ENCODE assay signal across 27 mouse cellular contexts in genomic region chr7:137712862-137713261, GRCm38 (mm10).
DNase-seq lines count a peak whose midpoint lies in the region; ATAC-seq and TF ChIP-seq lines count a peak whose summit lies in the region.
"Had no signal": no experiment of that assay in that cellular context is flagged by ENCODE, and none has a peak within 500 bp of the region (broad histone marks: within the 10 kb centered on the region; RNA-seq: fewer than 3 reads in every experiment).

No protein-coding gene starts in this region.

- TF ChIP-seq POLR2A in kidney, adult 2 months (IDR thresholded peaks at IDR 0.05; ENCODE audit: low read depth, low read length) = no peak

- no peaks in the 10 kb centered on the region for H3K36me3 ChIP-seq in forebrain, embryonic 11.5 days (ENCODE audit: control insufficient read depth, insufficient read depth, low read length)
- H3K36me3 ChIP-seq in forebrain, postnatal 0 days (ENCODE audit: insufficient read depth) = no peaks in the 10 kb centered on the region
- H3K36me3 ChIP-seq in kidney, adult 2 months (ENCODE audit: control insufficient read depth, insufficient read depth, low read length) = no peaks in the 10 kb centered on the region
- H3K36me3 ChIP-seq: forebrain, embryonic 12.5 days; G1E; hindbrain, embryonic 10.5 days; hindbrain, embryonic 15.5 days; limb, embryonic 15.5 days; liver, embryonic 13.5 days; midbrain, embryonic 13.5 days; stomach, embryonic 15.5 days had no signal

- no peak for ATAC-seq in forebrain, embryonic 11.5 days (replicated peaks; ENCODE audit: low FRiP score)
- ATAC-seq in forebrain, postnatal 0 days = no peak
- ATAC-seq: inflammation-experienced regulatory T-cells, adult 6 months; lung, postnatal 0 days; midbrain, embryonic 13.5 days; Patski had no signal

- 73% methylated on average over 9 of the region's 9 CpGs for WGBS in forebrain, embryonic 11.5 days
- WGBS in forebrain, postnatal 0 days = 65% methylated on average over 9 of the region's 9 CpGs
- 44% methylated on average over 9 of the region's 9 CpGs for WGBS in kidney, adult 2 months

- no peaks in the 10 kb centered on the region for H3K27me3 ChIP-seq in forebrain, embryonic 11.5 days (ENCODE audit: control insufficient read depth, insufficient read depth, low read length)
- H3K27me3 ChIP-seq in forebrain, postnatal 0 days (ENCODE audit: insufficient read depth, low read length) = peaks cover 3% of the 10 kb centered on the region
- H3K27me3 ChIP-seq in kidney, adult 2 months (replicated peaks; ENCODE audit: control insufficient read depth, insufficient read depth, low read length) = no peaks in the 10 kb centered on the region
- H3K27me3 ChIP-seq: forebrain, embryonic 12.5 days; hindbrain, embryonic 15.5 days; limb, embryonic 15.5 days; liver, embryonic 13.5 days; midbrain, embryonic 13.5 days; Patski; stomach, embryonic 15.5 days had no signal

- H3K27ac ChIP-seq in forebrain, embryonic 11.5 days (ENCODE audit: low read depth, low read length) = no peak overlapping the region
- H3K27ac ChIP-seq in forebrain, postnatal 0 days (ENCODE audit: low read depth, low read length) = no peak overlapping the region
- H3K27ac ChIP-seq in kidney, adult 2 months (ENCODE audit: insufficient read depth, low read depth, low read length) = no peak overlapping the region
- H3K27ac ChIP-seq: forebrain, embryonic 12.5 days; hindbrain, embryonic 10.5 days; layer of hippocampus, adult 2 months; limb, embryonic 15.5 days; liver, embryonic 13.5 days; macrophage; midbrain, embryonic 13.5 days; stomach, embryonic 15.5 days had no signal

- no peaks in the 10 kb centered on the region for H3K9me3 ChIP-seq in forebrain, embryonic 11.5 days (ENCODE audit: control insufficient read depth, low read length)
- H3K9me3 ChIP-seq in forebrain, postnatal 0 days (ENCODE audit: low read length) = no peaks in the 10 kb centered on the region
- H3K9me3 ChIP-seq: forebrain, embryonic 12.5 days; hindbrain, embryonic 10.5 days; hindbrain, embryonic 15.5 days; limb, embryonic 15.5 days; liver, embryonic 13.5 days; midbrain, embryonic 13.5 days; stomach, embryonic 15.5 days had no signal

- no peak overlapping the region for H3K9ac ChIP-seq in forebrain, embryonic 11.5 days (ENCODE audit: low read length)
- H3K9ac ChIP-seq in forebrain, postnatal 0 days = no peak overlapping the region
- H3K9ac ChIP-seq: forebrain, embryonic 12.5 days; hindbrain, embryonic 15.5 days; limb, embryonic 15.5 days; liver, embryonic 13.5 days; midbrain, embryonic 13.5 days; stomach, embryonic 15.5 days had no signal

- H3K4me1 ChIP-seq in forebrain, embryonic 11.5 days (replicated peaks; ENCODE audit: control insufficient read depth, insufficient read depth, low read length) = no peaks in the 10 kb centered on the region
- H3K4me1 ChIP-seq in forebrain, postnatal 0 days (ENCODE audit: insufficient read depth) = peaks cover 15% of the 10 kb centered on the region; the same call in 1 of the 2 replicates
- H3K4me1 ChIP-seq in kidney, adult 2 months (ENCODE audit: control insufficient read depth, insufficient read depth, low read length) = no peaks in the 10 kb centered on the region
- H3K4me1 ChIP-seq: forebrain, embryonic 12.5 days; hindbrain, embryonic 10.5 days; liver, embryonic 13.5 days; stomach, embryonic 15.5 days had no signal

- H3K4me2 ChIP-seq in forebrain, embryonic 11.5 days (ENCODE audit: low read depth, low read length, severe bottlenecking) = no peak overlapping the region
- H3K4me2 ChIP-seq in forebrain, postnatal 0 days (ENCODE audit: low read depth) = no peak overlapping the region
- H3K4me2 ChIP-seq: forebrain, embryonic 12.5 days; heart, embryonic 11.5 days; hindbrain, embryonic 15.5 days; limb, embryonic 15.5 days; liver, embryonic 13.5 days; midbrain, embryonic 13.5 days; stomach, embryonic 15.5 days had no signal

- no peak overlapping the region for H3K4me3 ChIP-seq in forebrain, embryonic 11.5 days (ENCODE audit: low read depth, low read length)
- H3K4me3 ChIP-seq in forebrain, postnatal 0 days (ENCODE audit: low read depth, low read length) = no peak overlapping the region
- no peak overlapping the region for H3K4me3 ChIP-seq in kidney, adult 2 months (ENCODE audit: insufficient read depth, low read depth, low read length)
- H3K4me3 ChIP-seq: erythroblast, embryonic 14.5 days; forebrain, embryonic 12.5 days; hindbrain, embryonic 10.5 days; hindbrain, embryonic 15.5 days; layer of hippocampus, adult 2 months; limb, embryonic 15.5 days; liver, embryonic 13.5 days; midbrain, embryonic 13.5 days; stomach, embryonic 15.5 days had no signal

- DNase-seq in forebrain, embryonic 11.5 days (ENCODE audit: low spot score) = peak; percentile 46
- DNase-seq in forebrain, postnatal 0 days = no peak
- peak; percentile 5 for DNase-seq in kidney, adult 2 months
- no peak for DNase-seq in kidney, adult 9 months
- DNase-seq in ZHBTc4 (ENCODE audit: low read depth, low spot score) = peak; percentile 30
- no peak for DNase-seq in left cerebral cortex, adult 18-20 months (ENCODE audit: low spot score in 2 of 2)
- DNase-seq: adrenal gland, postnatal 25 days; cerebellum, adult 18-20 months; cerebellum, postnatal 10 days; gastrocnemius, postnatal 36 days; kidney, adult 11 months; liver, embryonic 13.5 days; lung, adult 18-20 months had no signal

- no peak for TF ChIP-seq CTCF in forebrain, postnatal 0 days (IDR thresholded peaks at IDR 0.05; ENCODE audit: low read depth)
- TF ChIP-seq CTCF in kidney, adult 2 months (conservative IDR thresholded peaks at IDR 0.05; ENCODE audit: insufficient read depth, insufficient read length, low read depth, low read length) = no peak

Comparison
In these comparisons a context has a peak if more than half of its experiments do, and no peak if none do; other contexts are left out.
1. DNase-seq: peak in forebrain, embryonic 11.5 days (single experiment), kidney, adult 2 months (single experiment) and ZHBTc4 (single experiment); none in forebrain, postnatal 0 days (single experiment), kidney, adult 9 months (single experiment) and left cerebral cortex, adult 18-20 months (0 of 2).